In genomic region chr9:98497157-98497556, GRCm38 (mm10) we compare ENCODE assay signal across 9 mouse cellular contexts. TPM values are rescaled to one million over a fixed set of nuclear protein-coding genes. Genes with fewer than 3 reads are reported as not detected.
DNase-seq lines count a peak whose midpoint lies in the region; ATAC-seq and TF ChIP-seq lines count a peak whose summit lies in the region.
"Had no signal": no experiment of that assay in that cellular context is flagged by ENCODE, and none has a peak within 500 bp of the region (broad histone marks: within the 10 kb centered on the region; RNA-seq: fewer than 3 reads in every experiment).

No protein-coding gene starts in this region.

- 0 out of 2 replicates have a peak overlapping the region, but pooled peaks have one; percentile 1 for H3K9ac ChIP-seq in hindbrain, embryonic 16.5 days (ENCODE audit: low read depth, low read length)
- H3K9ac ChIP-seq in limb, embryonic 13.5 days, result no peak overlapping the region
- H3K9ac ChIP-seq in forebrain, postnatal 0 days, result no peak overlapping the region
- H3K9ac ChIP-seq: liver, embryonic 13.5 days had no signal

- H3K4me1 ChIP-seq in hindbrain, embryonic 16.5 days (ENCODE audit: control insufficient read depth, insufficient read depth, low read depth, low read length), result peaks cover 6% of the 10 kb centered on the region; the same call in 1 of the 2 replicates
- H3K4me1 ChIP-seq in limb, embryonic 13.5 days, result peaks cover 21% of the 10 kb centered on the region
- H3K4me1 ChIP-seq in forebrain, postnatal 0 days (ENCODE audit: insufficient read depth), result 0 out of 2 replicates have a peak, but pooled peaks cover 6% of the 10 kb centered on the region

- H3K27ac ChIP-seq in hindbrain, embryonic 16.5 days (ENCODE audit: low read depth, low read length), result peak overlapping the region; percentile 29; the same call in 1 of the 2 replicates
- H3K27ac ChIP-seq in limb, embryonic 13.5 days, result no peak overlapping the region
- H3K27ac ChIP-seq in forebrain, postnatal 0 days (ENCODE audit: low read depth, low read length), result no peak overlapping the region
- H3K27ac ChIP-seq: liver, embryonic 13.5 days had no signal

- TF ChIP-seq CTCF in forebrain, postnatal 0 days (IDR thresholded peaks at IDR 0.05; ENCODE audit: low read depth), result no peak

- 28% methylated on average over 7 of the region's 7 CpGs for WGBS in hindbrain, embryonic 16.5 days
- WGBS in limb, embryonic 13.5 days, result 6% methylated on average over 7 of the region's 7 CpGs
- WGBS in forebrain, postnatal 0 days, result 41% methylated on average over 7 of the region's 7 CpGs

- H3K4me3 ChIP-seq in hindbrain, embryonic 16.5 days (ENCODE audit: low read length), result no peak overlapping the region
- H3K4me3 ChIP-seq in limb, embryonic 13.5 days, result no peak overlapping the region
- no peak overlapping the region for H3K4me3 ChIP-seq in forebrain, postnatal 0 days (ENCODE audit: low read depth, low read length)
- H3K4me3 ChIP-seq: liver, embryonic 13.5 days had no signal

- no peaks in the 10 kb centered on the region for H3K27me3 ChIP-seq in hindbrain, embryonic 16.5 days (replicated peaks; ENCODE audit: control insufficient read depth, insufficient read depth, low read length)
- no peaks in the 10 kb centered on the region; the same call in 1 of the 2 replicates for H3K27me3 ChIP-seq in limb, embryonic 13.5 days
- H3K27me3 ChIP-seq in forebrain, postnatal 0 days (ENCODE audit: insufficient read depth, low read length), result no peaks in the 10 kb centered on the region
- H3K27me3 ChIP-seq: liver, embryonic 13.5 days had no signal

- H3K36me3 ChIP-seq in hindbrain, embryonic 16.5 days (ENCODE audit: control insufficient read depth, insufficient read depth, low read length), result no peaks in the 10 kb centered on the region
- no peaks in the 10 kb centered on the region for H3K36me3 ChIP-seq in limb, embryonic 13.5 days
- H3K36me3 ChIP-seq in forebrain, postnatal 0 days (ENCODE audit: insufficient read depth), result no peaks in the 10 kb centered on the region
- H3K36me3 ChIP-seq: liver, embryonic 13.5 days had no signal

- H3K9me3 ChIP-seq in hindbrain, embryonic 16.5 days (ENCODE audit: control insufficient read depth, low read length), result no peaks in the 10 kb centered on the region
- no peaks in the 10 kb centered on the region for H3K9me3 ChIP-seq in limb, embryonic 13.5 days
- no peaks in the 10 kb centered on the region for H3K9me3 ChIP-seq in forebrain, postnatal 0 days (ENCODE audit: low read length)
- H3K9me3 ChIP-seq: liver, embryonic 13.5 days had no signal

- no peak overlapping the region for H3K4me2 ChIP-seq in hindbrain, embryonic 16.5 days (ENCODE audit: low read length)
- peak overlapping the region; percentile 27; the same call in 1 of the 2 replicates for H3K4me2 ChIP-seq in limb, embryonic 13.5 days (replicated peaks)
- H3K4me2 ChIP-seq in forebrain, postnatal 0 days (ENCODE audit: low read depth), result no peak overlapping the region
- H3K4me2 ChIP-seq: liver, embryonic 13.5 days had no signal

- peak; percentile 67 for ATAC-seq in hindbrain, embryonic 16.5 days
- no peak for ATAC-seq in limb, embryonic 13.5 days (ENCODE audit: low FRiP score, low read depth)
- ATAC-seq in forebrain, postnatal 0 days, result no peak

- DNase-seq in adrenal gland, adult (ENCODE audit: inconsistent age in 2 of 2, low spot score in 1 of 2), result peak; percentile 18 to 60
- DNase-seq in adrenal gland, postnatal 4 days (ENCODE audit: low spot score in 2 of 2), result no peak
- DNase-seq in adrenal gland, postnatal 14 days, result peak; percentile 49
- DNase-seq in cerebellum, adult 18-20 months, result no peak
- no peak for DNase-seq in right cerebral cortex, postnatal 10 days (ENCODE audit: low spot score in 2 of 2)
- no peak for DNase-seq in forebrain, postnatal 0 days
- DNase-seq: liver, embryonic 13.5 days had no signal

RNA-seq across cellular contexts. Expression of gene Rbp2, which starts 11.2 kb away (rescaled TPM):
- total RNA-seq in adrenal gland, postnatal 4 days (2021), result under 1 TPM in 1 of 2 experiments, not detected in 1; 0.99 TPM
- total RNA-seq in adrenal gland, postnatal 14 days (2021), result 0.68 TPM in 1 of 2 replicates, not detected in the other
- polyA plus RNA-seq in hindbrain, embryonic 16.5 days (2015; fragmentation: Nextera tagmentation; extraction: Ambion mirVana), result 0.98 and 1.3 TPM in 2 replicates
- 0.51 TPM in 1 of 2 replicates, not detected in the other for polyA plus RNA-seq in limb, embryonic 13.5 days (2015; fragmentation: Nextera tagmentation; extraction: Ambion mirVana)
- 0.76 TPM in 1 of 2 replicates, not detected in the other for total RNA-seq in forebrain, postnatal 0 days (2014; rRNA removed)
- polyA plus RNA-seq in forebrain, postnatal 0 days (2015; fragmentation: Nextera tagmentation; extraction: Ambion mirVana), result 0.48 and 0.67 TPM in 2 replicates

Comparison
In these comparisons a context has a peak if more than half of its experiments do, and no peak if none do; other contexts are left out.
1. DNase-seq: peak in adrenal gland, adult (2 of 2) and adrenal gland, postnatal 14 days (single experiment); none in adrenal gland, postnatal 4 days (0 of 2), cerebellum, adult 18-20 months (0 of 2), right cerebral cortex, postnatal 10 days (0 of 2) and forebrain, postnatal 0 days (single experiment).